Mouse (Mus musculus) common myeloid progenitor, adult 5-6 weeks (primary cell): ENCODE results near the gene Dock9. TPM values are rescaled to one million over a fixed set of nuclear protein-coding genes. Genes with fewer than 3 reads are reported as not detected.

ENCODE experiments used
- ATAC-seq: replicated peaks from 2 replicates; pipeline ENCODE4 v1.8.0; 2016; ENCODE audit warnings: low read depth, mild to moderate bottlenecking, moderate TSS enrichment, inconsistent platforms; ENCODE audit not compliant: poor library complexity, severe bottlenecking
- total RNA-seq: library from RNA; stranded (forward); fragments of 200-1000, 187-1606 nt; gene quantifications from 2 replicates; pipeline ENCODE4 v1.2.3, GENCODE M21; 2017

Gene Dock9
- total RNA-seq, 1 experiment from 2014 or later = 6.7 TPM

GRCm38 (mm10) chr14:121795536-121795935 lies 2.1 kb downstream of the Dock9 start:
- ATAC-seq = no peak

GRCm38 (mm10) chr14:121793639-121794038 lies 4.0 kb downstream of the Dock9 start:
- ATAC-seq = no peak

GRCm38 (mm10) chr14:121791935-121792334 lies 5.7 kb downstream of the Dock9 start:
- no peak for ATAC-seq

- no peak for ATAC-seq
These were observed 6.5 kb downstream of the Dock9 start for GRCm38 (mm10) chr14:121791112-121791511.

- ATAC-seq = no peak
These were observed 8.4 kb downstream of the Dock9 start for GRCm38 (mm10) chr14:121789273-121789672.

GRCm38 (mm10) chr14:121788451-121788850 lies 9.2 kb downstream of the Dock9 start:
- no peak for ATAC-seq

- no peak for ATAC-seq
These were observed 10.2 kb downstream of the Dock9 start for GRCm38 (mm10) chr14:121787430-121787829.

DNA sequence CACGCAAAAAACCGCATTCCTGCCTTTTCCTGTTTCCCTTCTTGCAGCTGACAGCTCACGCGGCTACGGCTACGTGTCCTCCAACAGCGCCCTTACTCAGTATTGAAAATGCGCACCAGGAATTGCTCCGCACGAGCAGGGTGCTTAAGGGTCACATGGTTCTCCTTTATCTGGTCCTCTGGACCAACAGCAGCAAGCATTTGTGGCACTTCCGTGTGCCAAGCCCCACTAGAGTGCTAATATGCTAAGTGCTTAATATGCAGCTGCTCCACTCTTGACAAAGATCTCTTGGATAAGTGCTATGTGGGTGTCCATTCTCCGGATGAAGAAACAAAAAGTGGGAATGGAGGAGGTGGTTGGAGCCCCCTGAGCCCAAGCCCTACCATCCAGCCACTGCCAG lies 10.7 kb downstream of the Dock9 start:
- ATAC-seq = no peak

DNA sequence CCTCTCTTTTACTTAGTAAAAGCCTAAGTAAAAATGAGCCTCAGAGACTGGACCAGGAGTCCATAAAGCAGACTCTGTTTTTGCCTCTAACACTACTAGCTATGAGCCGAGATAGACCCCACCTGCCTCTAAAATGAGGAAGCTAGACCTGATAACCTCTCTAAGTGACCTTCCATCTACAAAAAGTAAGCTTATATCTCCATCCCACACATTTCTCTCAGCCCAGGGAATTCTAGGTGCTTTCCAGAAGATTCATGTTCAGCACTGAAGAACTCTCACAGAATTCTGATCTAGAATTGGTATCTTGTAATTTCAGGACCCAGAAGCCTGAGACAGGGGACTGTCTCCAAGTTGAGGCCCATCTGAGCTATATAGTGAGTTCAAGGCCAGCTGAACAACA lies 12.2 kb downstream of the Dock9 start:
- ATAC-seq = no peak

DNA sequence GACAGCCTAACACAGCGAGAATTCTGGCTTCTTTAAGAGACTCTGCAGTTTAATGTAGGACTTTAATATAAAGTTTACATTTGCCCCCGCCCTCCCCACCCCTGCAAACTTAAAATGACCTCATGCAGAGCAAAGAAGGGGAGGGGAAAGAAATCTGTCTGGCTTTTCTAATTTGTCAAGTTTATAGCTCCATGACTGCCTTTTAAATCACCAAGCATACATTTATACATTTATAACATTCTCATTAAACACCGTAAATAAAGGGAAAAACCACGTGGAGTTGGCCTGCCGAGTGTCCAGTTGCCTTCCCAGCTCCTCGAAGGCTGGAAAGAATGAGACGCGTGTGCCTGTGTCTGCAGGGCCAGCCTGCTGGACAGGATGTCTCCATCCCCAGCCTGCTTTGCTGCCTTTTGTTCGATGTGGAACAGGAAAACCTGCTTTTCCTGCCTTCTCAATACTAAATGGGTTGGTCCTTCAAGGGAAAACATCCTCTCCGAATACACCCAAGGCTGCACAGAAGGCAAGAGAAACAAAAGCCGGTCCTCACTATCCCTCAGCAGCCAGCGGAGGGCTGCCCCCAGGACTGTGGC lies 16.6 kb downstream of the Dock9 start:
- no peak for ATAC-seq

DNA sequence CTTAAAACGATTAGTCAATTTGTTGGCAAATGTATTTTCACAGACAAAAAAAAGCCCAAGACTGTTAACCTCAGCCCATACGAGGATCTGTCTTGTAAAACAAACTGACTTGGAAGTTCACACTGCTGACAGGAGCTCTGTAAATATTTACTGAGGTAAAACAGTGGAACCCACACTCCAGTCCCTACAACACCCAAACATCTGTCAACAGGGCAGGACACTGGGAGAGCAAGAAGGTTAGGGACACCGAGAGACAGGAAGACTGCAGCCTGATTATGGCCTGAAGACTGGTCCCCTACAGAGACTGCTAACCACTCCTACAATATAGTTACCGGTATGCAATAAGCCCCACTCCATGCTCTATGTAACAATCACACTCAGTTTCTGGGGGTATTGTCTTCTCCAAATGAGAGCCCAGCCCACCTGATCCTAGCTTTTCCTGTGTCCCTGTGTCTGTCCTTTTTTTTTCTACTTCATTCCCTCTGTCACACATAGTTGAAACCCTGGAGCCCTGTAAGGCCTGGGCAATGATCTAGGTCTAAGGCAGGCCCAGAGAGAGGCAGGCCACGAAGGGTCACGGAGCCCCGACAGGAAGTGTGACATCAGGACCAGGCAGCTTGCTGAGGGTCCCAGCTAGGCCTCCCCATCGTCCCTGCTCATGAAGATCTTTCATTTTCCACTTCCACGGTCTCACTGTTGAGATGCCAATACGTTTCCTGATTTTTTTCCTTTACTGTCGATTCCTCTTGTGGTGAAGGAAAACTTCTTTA lies 17.3 kb downstream of the Dock9 start:
- ATAC-seq = no peak

- 0 out of 2 replicates have a peak, but pooled peaks have one; percentile 30 for ATAC-seq
These were observed 18.0 kb downstream of the Dock9 start for GRCm38 (mm10) chr14:121779620-121780019.

GRCm38 (mm10) chr14:121777279-121777831 lies 20.3 kb downstream of the Dock9 start:
- no peak for ATAC-seq

- ATAC-seq = no peak
These were observed 20.9 kb downstream of the Dock9 start for GRCm38 (mm10) chr14:121776749-121777148.

- 0 out of 2 replicates have a peak, but pooled peaks have one; percentile 15 for ATAC-seq
These were observed 35.6 kb downstream of the Dock9 start for GRCm38 (mm10) chr14:121762021-121762452.

- no peak for ATAC-seq
These were observed 37.2 kb downstream of the Dock9 start for GRCm38 (mm10) chr14:121760403-121760802.

DNA sequence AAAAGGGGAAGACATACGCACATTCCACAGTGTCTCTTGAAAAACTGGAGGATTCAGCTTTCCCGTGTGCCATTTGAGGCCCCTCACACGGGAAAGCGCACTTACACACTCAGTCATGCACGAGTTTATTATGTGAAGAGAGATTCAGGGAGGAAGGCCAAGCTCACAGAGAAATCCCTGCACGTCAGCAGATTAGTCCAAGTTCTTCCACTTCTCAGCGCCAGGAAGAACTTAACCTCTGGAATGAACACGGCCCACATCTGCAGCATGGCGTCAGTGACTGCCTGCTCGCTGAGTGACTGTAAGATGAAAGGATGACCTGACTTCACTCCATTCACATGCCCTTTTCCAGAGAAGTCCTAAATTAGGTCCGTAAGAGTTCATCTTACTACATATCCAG lies 43.5 kb downstream of the Dock9 start:
- no peak for ATAC-seq

DNA sequence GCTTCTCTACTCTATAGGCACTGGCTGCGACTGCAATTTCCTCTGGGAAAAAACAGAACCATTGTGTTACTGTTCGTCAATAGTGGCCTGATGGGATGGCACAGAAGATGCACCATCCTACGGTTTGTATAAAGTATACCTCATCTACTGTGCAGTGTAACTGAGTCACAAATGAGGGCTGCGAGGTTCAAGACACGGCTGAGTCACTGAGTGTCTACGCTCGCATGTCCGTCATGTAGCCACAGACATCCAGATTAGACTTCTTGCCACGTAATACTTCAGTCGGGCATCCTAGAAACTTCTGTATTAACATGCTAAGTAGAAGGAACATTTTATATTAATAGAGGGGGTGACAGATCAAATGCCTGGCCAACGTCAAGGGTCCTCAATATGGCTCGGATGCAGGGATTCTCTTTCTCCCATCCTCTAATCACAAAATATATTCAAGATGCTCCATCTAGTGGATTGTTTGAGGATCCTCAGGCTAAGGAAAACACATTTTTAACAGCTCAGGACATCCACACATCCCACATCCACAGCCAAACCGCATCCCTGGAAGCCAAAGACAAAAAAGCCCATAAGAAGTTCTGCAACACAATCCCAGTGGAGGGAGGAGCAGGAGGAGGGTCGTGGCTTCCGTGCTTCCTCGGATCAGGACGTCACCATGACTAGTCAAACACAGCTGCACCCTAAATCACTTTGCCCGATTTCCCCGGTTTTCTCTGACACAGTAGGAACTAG lies 44.8 kb downstream of the Dock9 start:
- peak; percentile 52; the same call in 1 of the 2 replicates for ATAC-seq

- no peak for ATAC-seq
These were observed 48.0 kb downstream of the Dock9 start for GRCm38 (mm10) chr14:121749606-121750005.

GRCm38 (mm10) chr14:121749084-121749483 lies 48.6 kb downstream of the Dock9 start:
- no peak for ATAC-seq

- ATAC-seq = no peak
These were observed 50.3 kb downstream of the Dock9 start for GRCm38 (mm10) chr14:121747360-121747759.
